Mouse (Mus musculus) midbrain, embryonic 14.5 days (tissue): ENCODE data around the gene Gm49342. TPM values are rescaled to one million over a fixed set of nuclear protein-coding genes. Genes with fewer than 3 reads are reported as not detected.
"Not testable (repeated sequence)": the region's sequence is repeated elsewhere in the genome, so short reads cannot be mapped to it uniquely, and the experiment has no call there.

Experiments
- ATAC-seq: fragments of 200-750 bp; cut with Nextera tagmentation; 2 replicates; pipeline ENCODE4 v1.8.0; 2017; ENCODE audit warnings: moderate number of reproducible peaks, moderate library complexity; ENCODE audit not compliant: low FRiP score, low TSS enrichment
- DNase-seq: peaks from one replicate; pipeline ENCODE4 v3.0.0-alpha.2; 2015
- H3K27ac ChIP-seq: fragments of 300-500 bp; sonication (generic); replicated peaks from 2 replicates; pipeline ENCODE4 v1.5.1; 2014; ENCODE audit warnings: mild to moderate bottlenecking, low read depth, low read length, moderate library complexity
- H3K27me3 ChIP-seq: fragments of 300-500 bp; sonication (generic); 2 replicates; pipeline ENCODE4 v1.6.1; 2014; ENCODE audit warnings: low read length, control low read depth, mixed read lengths; ENCODE audit not compliant: control insufficient read depth, insufficient read depth
- H3K36me3 ChIP-seq: fragments of 300-500 bp; sonication (generic); 2 replicates; pipeline ENCODE4 v1.6.1; 2014; ENCODE audit warnings: low read length, control low read depth; ENCODE audit not compliant: control insufficient read depth, insufficient read depth
- H3K4me1 ChIP-seq: fragments of 300-500 bp; sonication (generic); 2 replicates; pipeline ENCODE4 v1.6.1; 2014; ENCODE audit warnings: mild to moderate bottlenecking, antibody characterized with exemption, low read length, control low read depth; ENCODE audit not compliant: control insufficient read depth, insufficient read depth
- H3K4me2 ChIP-seq: fragments of 300-500 bp; sonication (generic); 2 replicates; pipeline ENCODE4 v1.6.1; 2014; ENCODE audit warnings: mild to moderate bottlenecking, low read length, moderate library complexity
- H3K4me3 ChIP-seq: fragments of 300-500 bp; sonication (generic); replicated peaks from 2 replicates; pipeline ENCODE4 v1.5.1; 2014; ENCODE audit warnings: low read depth, low read length
- H3K9ac ChIP-seq: fragments of 300-500 bp; sonication (generic); replicated peaks from 2 replicates; pipeline ENCODE4 v1.6.1; 2014; ENCODE audit warnings: mild to moderate bottlenecking, low read length, moderate library complexity
- H3K9me3 ChIP-seq: fragments of 300-500 bp; sonication (generic); 2 replicates; pipeline ENCODE4 v1.6.1; 2016; ENCODE audit warnings: low read length, control low read depth, mixed read lengths; ENCODE audit not compliant: control insufficient read depth
- WGBS: fragments of 180-500 bp; shearing (Covaris S2); extraction: QIAGEN DNeasy Blood & Tissue Kit; methylation state at CpG from one replicate; pipeline ENCODE4 v1.1.7; 2014; 5-methylcytosine and 5-hydroxymethylcytosine counted together
- polyA plus RNA-seq: library from polyadenylated mRNA; unstranded; fragments of >200 nt; fragmentation: Nextera tagmentation; extraction: Ambion mirVana; gene quantifications from 2 replicates; pipeline ENCODE4 v1.2.1, GENCODE M21; 2014

Gm49342 gene
- polyA plus RNA-seq, 1 experiment from 2014 or later, result 0.95 TPM

- H3K4me2 ChIP-seq, result peak overlapping the region; percentile 7; the same call in 1 of the 2 replicates
- no peaks in the 10 kb centered on the region for H3K9me3 ChIP-seq
- H3K27ac ChIP-seq, result peak overlapping the region; percentile 10
- 10% methylated on average over 12 of the region's 12 CpGs for WGBS
- no peak overlapping the region for H3K4me3 ChIP-seq
- ATAC-seq, result 0 out of 2 replicates have a peak, but pooled peaks have one; percentile 24
- no peaks in the 10 kb centered on the region for H3K36me3 ChIP-seq
- H3K9ac ChIP-seq, result no peak overlapping the region
- peak; percentile 58 for DNase-seq
- no peaks in the 10 kb centered on the region for H3K4me1 ChIP-seq
- no peaks in the 10 kb centered on the region for H3K27me3 ChIP-seq
These were observed 25.5 kb downstream of the Gm49342 start for GRCm38 (mm10) chr14:50969558-50970544.

GRCm38 (mm10) chr14:50970822-50971221, 26.5 kb downstream of the Gm49342 start:
- Histone ChIP-seq H3K27ac (no peak overlapping the region), H3K4me1 (no peaks in the 10 kb centered on the region), H3K4me3 (no peak overlapping the region), H3K27me3 (no peaks in the 10 kb centered on the region), H3K36me3 (no peaks in the 10 kb centered on the region), H3K4me2 (no peak overlapping the region), H3K9me3 (no peaks in the 10 kb centered on the region), H3K9ac (no peak overlapping the region)
- DNase-seq, result no peak
- WGBS, result 91% methylated on average over 1 of the region's 1 CpGs
- ATAC-seq, result no peak

- WGBS, result 91% methylated on average over 5 of the region's 5 CpGs
- not testable (repeated sequence) for H3K27me3 ChIP-seq, H3K4me2 ChIP-seq, DNase-seq, H3K27ac ChIP-seq, H3K9ac ChIP-seq, H3K36me3 ChIP-seq, ATAC-seq, H3K9me3 ChIP-seq, H3K4me1 ChIP-seq, H3K4me3 ChIP-seq
These were observed 28.7 kb downstream of the Gm49342 start for GRCm38 (mm10) chr14:50973054-50973453.

GRCm38 (mm10) chr14:50973700-50974099, 29.4 kb downstream of the Gm49342 start:
- DNase-seq (no peak), ATAC-seq (no peak)
- Histone ChIP-seq H3K4me3 (no peak overlapping the region), H3K9ac (no peak overlapping the region), H3K9me3 (no peaks in the 10 kb centered on the region), H3K27me3 (no peaks in the 10 kb centered on the region), H3K27ac (no peak overlapping the region), H3K36me3 (no peaks in the 10 kb centered on the region), H3K4me1 (no peaks in the 10 kb centered on the region), H3K4me2 (no peak overlapping the region)
- WGBS, result 47% methylated on average over 4 of the region's 4 CpGs

GRCm38 (mm10) chr14:50975001-50975400, 30.7 kb downstream of the Gm49342 start:
- Histone ChIP-seq H3K27me3 (no peaks in the 10 kb centered on the region), H3K27ac (no peak overlapping the region), H3K4me3 (no peak overlapping the region), H3K4me1 (no peaks in the 10 kb centered on the region), H3K9me3 (no peaks in the 10 kb centered on the region), H3K9ac (no peak overlapping the region), H3K36me3 (no peaks in the 10 kb centered on the region), H3K4me2 (no peak overlapping the region)
- ATAC-seq (no peak), DNase-seq (no peak)
- WGBS, result 52% methylated on average over 5 of the region's 5 CpGs

- 7% methylated on average over 9 of the region's 9 CpGs for WGBS
- Histone ChIP-seq H3K9me3 (no peaks in the 10 kb centered on the region), H3K36me3 (no peaks in the 10 kb centered on the region), H3K27ac (no peak overlapping the region), H3K27me3 (no peaks in the 10 kb centered on the region), H3K9ac (no peak overlapping the region), H3K4me2 (no peak overlapping the region), H3K4me3 (no peak overlapping the region), H3K4me1 (no peaks in the 10 kb centered on the region)
- DNase-seq (peak; percentile 24), ATAC-seq (no peak)
These were observed 32.4 kb downstream of the Gm49342 start for GRCm38 (mm10) chr14:50976674-50977073.

- WGBS, result 93% methylated on average over 6 of the region's 6 CpGs
- H3K36me3 ChIP-seq, H3K27me3 ChIP-seq, H3K4me3 ChIP-seq, H3K4me1 ChIP-seq, H3K9ac ChIP-seq, H3K4me2 ChIP-seq, ATAC-seq, DNase-seq, H3K9me3 ChIP-seq, H3K27ac ChIP-seq: not testable (repeated sequence)
These were observed 34.1 kb downstream of the Gm49342 start for GRCm38 (mm10) chr14:50978451-50978850.

- no peak for DNase-seq
- Histone ChIP-seq H3K36me3 (no peaks in the 10 kb centered on the region), H3K9ac (no peak overlapping the region), H3K27me3 (no peaks in the 10 kb centered on the region), H3K4me3 (no peak overlapping the region), H3K9me3 (no peaks in the 10 kb centered on the region), H3K4me1 (no peaks in the 10 kb centered on the region), H3K27ac (no peak overlapping the region), H3K4me2 (no peak overlapping the region)
- ATAC-seq, result no peak
These were observed 35.3 kb downstream of the Gm49342 start for GRCm38 (mm10) chr14:50979631-50980030.

GRCm38 (mm10) chr14:50981207-50981606, 36.9 kb downstream of the Gm49342 start:
- no peak overlapping the region for H3K4me2 ChIP-seq
- no peaks in the 10 kb centered on the region for H3K4me1 ChIP-seq
- H3K9ac ChIP-seq, result no peak overlapping the region
- H3K4me3 ChIP-seq, result no peak overlapping the region
- DNase-seq (no peak), ATAC-seq (no peak)
- 45% methylated on average over 2 of the region's 2 CpGs for WGBS
- H3K27me3 ChIP-seq, result no peaks in the 10 kb centered on the region
- no peak overlapping the region for H3K27ac ChIP-seq
- no peaks in the 10 kb centered on the region for H3K36me3 ChIP-seq
- H3K9me3 ChIP-seq, result no peaks in the 10 kb centered on the region
